Mouse (Mus musculus) right cerebral cortex, adult 18-20 months (tissue): ENCODE data around the gene Rps6kl1.
"Not testable (repeated sequence)": the region's sequence is repeated elsewhere in the genome, so short reads cannot be mapped to it uniquely, and the experiment has no call there.

ENCODE experiments used
- DNase-seq: peaks from one replicate; pipeline ENCODE4 v3.0.0; 2022; ENCODE audit warnings: mixed read lengths

Gene Rps6kl1

DNA sequence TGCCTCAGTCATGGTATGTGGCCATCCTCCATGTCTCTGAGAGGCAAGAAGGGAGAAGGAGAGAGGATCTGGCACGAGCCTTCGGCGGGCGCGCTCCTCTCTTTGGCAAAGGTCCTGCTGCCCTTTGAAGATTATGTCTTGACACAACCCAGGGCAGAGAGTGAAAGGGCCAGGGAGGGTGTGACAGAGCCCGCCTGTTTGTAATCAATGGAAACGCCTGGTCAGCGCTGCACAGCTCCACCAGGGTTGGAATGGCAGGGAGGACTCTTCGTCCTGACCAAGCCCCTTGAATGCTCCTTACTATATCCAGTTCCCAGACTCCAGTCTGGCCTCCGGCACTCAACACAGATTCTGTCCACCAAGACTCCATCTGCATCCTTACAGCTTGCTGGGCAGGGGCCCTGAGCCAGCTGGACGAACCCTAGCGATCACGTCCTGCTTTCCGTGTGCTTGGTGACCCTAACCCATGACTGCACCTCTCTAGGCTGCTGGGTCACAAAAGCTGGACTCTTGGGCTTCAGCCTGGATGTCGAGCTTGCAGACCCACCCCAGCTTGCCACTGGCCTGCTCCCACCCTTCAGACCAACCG is 24.1 kb upstream of the Rps6kl1 start:
- no peak for DNase-seq

DNA sequence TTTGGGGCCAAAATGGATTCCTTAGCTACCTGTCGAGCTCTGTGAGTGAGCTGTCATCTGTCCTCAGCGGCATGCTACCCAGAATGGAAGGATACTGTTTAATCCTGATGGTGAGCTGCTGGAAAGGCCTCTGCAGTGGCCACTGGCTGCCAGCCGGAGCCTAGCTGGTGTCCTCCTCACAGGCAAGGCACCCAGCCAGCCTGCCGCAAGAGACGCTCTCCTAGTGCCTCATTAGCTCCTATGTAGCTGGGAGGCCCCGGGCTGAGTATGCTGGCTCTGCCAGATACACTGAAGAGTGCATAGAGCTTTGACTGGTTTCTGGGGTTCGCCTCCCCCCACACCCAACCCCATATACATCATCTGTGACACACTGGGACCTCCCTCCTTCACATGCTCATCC is 23.0 kb upstream of the Rps6kl1 start:
- no peak for DNase-seq

DNA sequence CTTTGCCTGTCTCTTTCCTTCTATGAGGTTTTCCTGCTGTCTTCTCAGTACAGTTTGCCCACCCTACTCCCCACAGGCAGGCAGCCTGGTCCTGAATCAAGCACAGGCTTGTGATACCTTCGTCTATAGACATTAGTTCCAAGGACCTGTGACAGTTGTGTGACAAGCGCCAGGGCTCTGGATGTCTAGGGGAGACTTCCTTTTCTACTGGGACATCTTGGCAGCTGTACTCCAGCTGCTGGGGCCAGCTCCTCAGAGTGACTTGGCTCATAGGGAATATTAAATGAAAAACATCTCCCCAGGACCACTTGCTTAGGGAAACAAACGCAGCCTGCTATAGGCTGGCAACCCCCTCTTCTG is 19.9 kb upstream of the Rps6kl1 start:
- DNase-seq: no peak

DNA sequence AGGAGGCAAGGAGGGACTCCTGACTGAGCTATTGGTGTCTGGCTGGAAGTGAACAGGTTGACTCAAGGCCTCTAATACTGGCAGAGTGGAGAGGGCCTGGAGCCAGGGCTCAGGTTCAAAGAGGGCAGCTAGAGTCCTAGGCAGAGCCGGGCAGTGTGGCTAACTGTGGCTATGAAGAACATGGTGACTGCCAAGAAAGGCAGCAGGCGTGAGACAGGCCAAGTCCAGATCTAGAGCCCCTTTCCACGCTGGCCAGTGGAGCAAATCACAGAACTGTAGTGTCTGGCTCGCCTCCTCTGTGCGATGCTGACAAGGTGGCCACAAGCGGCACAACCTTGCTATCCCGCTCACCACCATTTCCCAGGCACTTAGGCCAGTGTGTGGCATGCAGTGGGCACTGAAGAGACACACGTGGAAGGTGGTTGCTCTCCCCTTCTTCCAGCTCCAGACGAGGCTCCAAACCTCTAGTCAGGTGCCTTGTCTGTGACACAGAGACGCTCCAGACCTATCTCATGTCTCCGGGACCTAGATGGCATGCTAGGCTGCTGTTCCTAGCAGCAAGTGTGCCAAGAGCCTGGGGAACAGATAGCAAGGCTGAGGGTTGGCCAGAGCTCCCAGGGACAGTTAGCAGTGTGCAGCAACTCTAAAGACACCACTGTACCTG is 19.4 kb upstream of the Rps6kl1 start:
- no peak for DNase-seq

DNA sequence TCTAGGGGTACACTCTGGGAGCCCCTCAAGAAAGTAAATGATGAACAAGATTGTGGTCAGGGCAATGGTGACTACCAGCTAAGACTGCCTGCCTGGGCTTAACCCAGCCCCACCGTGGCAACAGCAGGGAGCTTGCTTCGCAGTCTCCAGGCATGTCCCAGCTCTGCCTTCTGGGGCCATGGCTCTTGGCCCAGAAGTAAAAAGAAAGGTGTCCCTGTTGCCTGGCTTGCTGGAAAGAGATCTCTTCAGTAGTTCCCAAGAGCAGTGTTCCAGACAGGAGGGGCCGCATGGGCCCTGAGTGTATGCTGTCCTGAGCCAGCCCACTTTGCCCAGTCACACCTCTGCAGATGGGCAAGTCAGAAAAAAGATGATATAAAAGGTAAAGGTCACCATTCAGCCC is 18.8 kb upstream of the Rps6kl1 start:
- DNase-seq: no peak

DNA sequence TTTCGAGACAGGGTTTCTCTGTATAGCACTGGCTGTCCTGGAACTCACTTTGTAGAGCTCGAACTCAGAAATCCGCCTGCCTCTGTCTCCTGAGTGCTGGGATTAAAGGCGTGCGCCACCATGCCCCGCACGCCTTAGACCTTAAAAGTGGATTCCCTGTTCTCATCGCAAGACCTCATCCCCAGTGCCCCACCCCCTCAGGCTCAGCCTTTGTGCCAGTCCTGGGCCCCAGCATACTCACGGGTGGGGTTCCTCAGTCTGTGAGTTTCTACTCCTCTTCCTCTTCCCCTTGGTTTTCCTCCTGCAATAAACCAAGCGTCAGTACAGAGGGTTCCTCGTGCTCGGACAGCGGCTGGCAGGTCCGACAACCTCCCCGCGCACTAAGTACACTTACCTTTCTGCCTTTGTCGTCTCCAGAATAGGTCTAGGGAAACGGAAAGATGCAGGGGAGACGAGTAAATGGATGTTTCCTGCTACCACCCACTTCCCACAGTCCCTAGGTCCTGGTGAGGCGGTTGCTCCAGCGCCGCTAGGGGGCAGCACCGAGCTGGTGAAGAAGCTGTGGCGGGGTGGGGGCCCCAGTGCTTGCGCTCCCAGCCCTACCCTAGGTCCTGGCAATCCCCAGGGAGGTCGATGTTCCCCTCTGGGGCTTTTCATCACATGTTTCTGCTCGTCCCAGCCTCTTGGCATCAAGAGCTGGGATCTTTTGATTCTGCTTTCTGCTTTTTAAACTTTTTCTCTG is 18.2 kb upstream of the Rps6kl1 start:
- DNase-seq: peak; percentile 82

GRCm38 (mm10) chr12:85166631-85167030 is 15.6 kb upstream of the Rps6kl1 start:
- no peak for DNase-seq

GRCm38 (mm10) chr12:85164996-85165395 is 13.9 kb upstream of the Rps6kl1 start:
- no peak for DNase-seq

- no peak for DNase-seq
Observed at GRCm38 (mm10) chr12:85159592-85159991, 8.5 kb upstream of the Rps6kl1 start.

- DNase-seq: no peak
Observed at GRCm38 (mm10) chr12:85158801-85159200, 7.7 kb upstream of the Rps6kl1 start.

GRCm38 (mm10) chr12:85157797-85158460 is 6.9 kb upstream of the Rps6kl1 start:
- no peak for DNase-seq

DNA sequence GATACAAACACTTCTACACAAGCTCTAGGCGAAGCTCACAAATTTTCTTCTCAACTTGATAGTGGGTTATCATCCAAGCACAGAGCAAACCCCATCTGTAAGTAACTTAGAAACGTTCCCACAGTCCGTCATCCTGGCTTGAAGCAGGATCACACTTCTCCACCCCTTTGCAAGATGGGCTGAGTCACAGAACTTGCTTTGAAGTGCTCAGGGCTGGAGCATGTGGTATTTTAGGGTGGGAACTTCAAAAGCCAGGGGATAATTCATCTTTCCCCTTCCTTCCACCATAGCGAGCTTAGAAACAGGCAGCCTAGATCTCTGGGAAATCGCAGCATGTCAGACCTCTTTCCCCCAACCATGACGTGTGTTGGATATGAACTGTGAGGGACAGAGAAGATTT is 5.3 kb upstream of the Rps6kl1 start:
- DNase-seq: no peak

GRCm38 (mm10) chr12:85153011-85153410 is 1.9 kb upstream of the Rps6kl1 start:
- no peak for DNase-seq

DNA sequence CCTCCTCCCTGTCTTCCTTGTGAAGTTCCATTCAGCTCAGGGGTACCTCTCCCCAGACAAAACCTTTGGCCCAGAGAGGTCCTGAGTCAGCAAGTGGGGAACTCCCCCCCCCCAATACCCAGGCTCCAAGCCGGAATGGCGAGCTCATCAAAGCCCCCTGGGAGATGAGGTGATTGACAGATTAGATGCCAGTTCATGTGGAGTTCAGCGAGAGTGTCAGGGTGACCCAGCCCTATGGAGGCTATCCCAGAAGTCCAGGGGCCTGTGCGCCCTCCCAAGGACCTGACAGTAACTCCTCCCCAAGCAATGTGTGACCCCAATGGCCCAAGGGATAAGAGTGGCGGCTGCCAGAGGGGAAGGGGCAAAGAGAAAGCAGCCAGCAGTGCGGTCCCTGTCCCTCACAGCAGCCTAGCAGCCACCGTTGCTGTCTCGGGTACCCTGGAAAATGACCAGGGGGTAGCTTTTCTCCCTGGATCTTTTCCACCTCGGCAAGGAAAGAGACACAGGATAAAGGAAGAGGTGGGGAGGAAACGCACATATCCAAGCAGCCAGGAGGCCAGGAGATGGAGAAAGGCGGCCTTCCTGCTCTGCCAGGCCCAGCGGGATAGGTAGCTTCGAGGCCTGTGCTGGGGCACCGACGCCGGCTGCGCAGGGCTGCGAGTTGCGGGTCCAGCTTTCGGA is 603 bp downstream of the Rps6kl1 start:
- no peak for DNase-seq

DNA sequence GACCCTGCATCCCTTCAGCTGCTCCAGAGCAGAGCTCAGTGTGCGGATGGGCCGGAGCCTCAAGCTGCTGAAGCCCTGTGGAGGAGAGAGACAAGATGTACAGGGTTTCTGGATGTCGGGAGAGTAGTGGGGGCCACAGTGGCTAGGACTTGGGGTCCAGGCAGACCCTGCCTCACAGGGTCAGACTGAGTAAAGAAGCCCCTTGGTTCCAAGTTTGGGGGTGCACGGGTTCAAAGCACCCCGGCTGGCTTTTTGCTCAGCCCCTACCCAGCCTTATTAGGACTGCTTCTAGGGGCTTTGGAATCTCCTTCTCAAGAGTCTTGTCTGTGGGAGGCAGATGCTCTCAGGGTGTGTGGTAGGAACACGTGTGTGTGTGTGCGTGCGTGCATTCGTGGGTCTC is 4.2 kb downstream of the Rps6kl1 start:
- no peak for DNase-seq

DNA sequence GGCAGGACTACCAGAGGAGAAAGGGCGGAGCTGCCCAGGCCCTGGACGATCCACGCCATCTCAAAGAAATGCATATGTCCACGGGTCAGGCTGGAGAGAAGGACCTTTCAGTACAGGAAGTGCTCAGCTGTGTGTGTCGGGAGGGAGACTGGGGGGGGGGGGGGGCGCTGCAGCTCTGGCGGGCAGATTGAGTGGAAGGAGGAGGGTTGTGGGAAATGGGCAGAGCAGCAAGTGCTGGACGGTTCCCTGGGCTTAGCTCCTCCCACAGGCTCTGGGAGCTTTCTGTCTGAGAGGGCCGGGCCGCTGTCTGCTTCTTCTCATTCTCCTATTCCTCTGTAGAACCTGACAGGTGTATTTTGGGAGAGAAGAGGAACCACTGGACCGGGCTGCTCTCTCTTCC is 4.7 kb downstream of the Rps6kl1 start:
- no peak for DNase-seq

GRCm38 (mm10) chr12:85145630-85146029 is 5.4 kb downstream of the Rps6kl1 start:
- DNase-seq: no peak

GRCm38 (mm10) chr12:85144821-85145220 is 6.2 kb downstream of the Rps6kl1 start:
- DNase-seq: no peak

- DNase-seq: not testable (repeated sequence)
Observed at GRCm38 (mm10) chr12:85144276-85144675, 6.8 kb downstream of the Rps6kl1 start.

DNA sequence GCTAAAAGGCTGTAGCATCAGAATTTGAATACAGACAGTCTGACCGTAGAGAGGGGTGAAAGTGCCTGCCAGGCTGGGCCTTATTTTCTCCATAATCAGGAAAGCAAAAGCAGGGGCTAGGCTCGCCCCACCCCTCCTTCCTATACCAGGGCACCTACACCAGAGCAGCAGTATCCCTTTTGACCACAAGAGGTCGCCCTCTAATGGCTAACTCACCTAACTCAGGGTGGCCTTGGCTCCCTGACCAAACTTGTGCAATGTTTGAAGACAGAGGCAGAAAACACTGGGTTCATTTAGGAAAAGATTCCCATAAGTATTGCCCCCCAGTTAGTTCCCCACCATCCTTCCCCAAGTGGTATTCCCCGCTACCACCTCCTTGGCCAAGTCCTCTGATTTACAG is 8.3 kb downstream of the Rps6kl1 start:
- DNase-seq: peak; percentile 78

DNA sequence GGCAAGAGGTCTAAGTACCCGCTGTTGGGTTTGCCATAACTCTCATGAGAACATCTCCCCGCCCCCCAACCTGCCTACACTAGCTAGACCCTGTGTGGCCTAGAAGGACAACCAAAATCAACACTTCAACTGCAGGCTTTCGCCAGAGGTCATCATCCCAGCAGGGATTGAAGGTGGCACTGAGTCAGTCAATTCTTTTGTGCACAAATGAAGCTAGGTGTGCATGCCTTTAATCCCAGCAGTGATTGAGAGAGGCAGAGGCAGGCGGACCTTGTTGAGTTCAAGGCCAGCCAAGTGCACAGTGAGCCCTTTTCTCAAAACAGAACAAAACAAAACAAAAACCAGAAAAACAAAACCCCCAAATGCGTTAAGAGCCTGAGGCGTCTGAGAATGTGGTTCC is 10.0 kb downstream of the Rps6kl1 start:
- DNase-seq: no peak

DNA sequence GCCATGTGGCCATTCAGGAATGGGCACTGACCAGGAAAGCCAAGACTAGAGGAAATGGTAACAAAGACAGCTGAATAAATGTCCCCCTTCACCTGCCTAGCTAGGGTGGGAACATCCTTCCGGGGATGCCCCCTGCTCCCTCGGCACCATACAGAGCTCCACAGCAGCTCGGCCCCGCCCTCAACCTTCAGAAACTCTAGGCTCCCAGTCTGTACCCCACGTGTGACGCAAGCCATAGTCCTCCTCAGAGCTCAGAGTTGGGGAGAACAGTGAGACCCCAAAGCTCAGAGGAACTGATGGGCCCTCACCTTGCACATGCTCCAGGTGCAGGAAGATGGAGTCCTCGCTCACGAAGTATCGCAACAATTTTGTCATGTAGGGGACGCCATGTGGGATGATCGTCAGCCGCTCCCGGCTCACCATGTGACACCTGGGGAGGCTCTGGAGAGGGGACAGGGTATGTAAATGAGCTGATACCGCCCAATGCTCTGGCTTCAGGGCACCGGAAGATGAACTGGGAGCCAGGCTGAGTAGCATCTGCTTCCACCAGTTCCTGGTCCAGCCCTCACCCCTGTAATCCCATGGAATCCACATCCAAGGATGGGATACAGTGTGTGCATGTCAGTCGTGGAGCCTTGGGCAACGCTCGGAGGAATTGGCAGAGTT is 10.9 kb downstream of the Rps6kl1 start:
- no peak for DNase-seq

DNA sequence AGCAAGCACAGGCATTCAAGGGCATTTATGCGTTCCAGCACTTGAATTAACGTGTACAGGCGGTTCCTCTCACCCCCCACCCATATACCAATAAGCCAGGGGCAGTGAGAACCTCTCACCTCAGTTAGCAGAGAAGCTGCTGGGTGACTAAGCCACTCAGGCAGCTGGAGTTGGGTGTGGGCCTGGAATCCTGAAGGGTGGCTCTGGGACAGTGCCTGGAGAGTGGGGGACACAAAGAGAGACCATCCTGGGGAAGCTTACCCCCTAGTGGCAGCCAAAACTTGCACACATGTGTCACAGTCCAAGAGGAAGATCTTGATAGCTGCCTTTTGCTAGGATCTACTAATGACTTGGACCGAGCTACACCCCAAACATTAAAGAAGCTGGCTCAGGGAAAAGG is 14.4 kb downstream of the Rps6kl1 start:
- DNase-seq: no peak
